Mouse (Mus musculus) neural tube, embryonic 14.5 days (tissue): ENCODE results near the gene Inka2. TPM values are rescaled to one million over a fixed set of nuclear protein-coding genes. Genes with fewer than 3 reads are reported as not detected.
A peak's percentile ranks its signal among the peaks of the same experiment; 100 is the strongest.

Experiments used
- ATAC-seq: fragments of 200-750 bp; cut with Nextera tagmentation; 2 replicates; pipeline ENCODE4 v1.8.0; 2017; ENCODE audit warnings: low read depth, mild to moderate bottlenecking, moderate TSS enrichment, moderate library complexity
- H3K27ac ChIP-seq: fragments of 300-500 bp; sonication (generic); 2 replicates; pipeline ENCODE4 v1.5.1; 2014; ENCODE audit warnings: low read depth, mild to moderate bottlenecking, control low read depth, low read length, moderate library complexity, mixed read lengths
- H3K27me3 ChIP-seq: fragments of 300-500 bp; sonication (generic); 2 replicates; pipeline ENCODE4 v1.6.1; 2014; ENCODE audit warnings: low read length; ENCODE audit not compliant: control insufficient read depth, insufficient read depth
- H3K36me3 ChIP-seq: fragments of 300-500 bp; sonication (generic); 2 replicates; pipeline ENCODE4 v1.6.1; 2014; ENCODE audit warnings: low read length, mixed read lengths; ENCODE audit not compliant: control insufficient read depth, insufficient read depth
- H3K4me1 ChIP-seq: fragments of 300-500 bp; sonication (generic); 2 replicates; pipeline ENCODE4 v1.6.1; 2014; ENCODE audit warnings: low read length; ENCODE audit not compliant: control insufficient read depth, insufficient read depth
- H3K4me2 ChIP-seq: fragments of 300-500 bp; sonication (generic); 2 replicates; pipeline ENCODE4 v1.6.1; 2014; ENCODE audit warnings: mild to moderate bottlenecking, low read depth, low read length, control low read depth
- H3K4me3 ChIP-seq: fragments of 300-500 bp; sonication (generic); 2 replicates; pipeline ENCODE4 v1.5.1; 2014; ENCODE audit warnings: low read depth, low read length, control low read depth, mixed read lengths
- H3K9ac ChIP-seq: fragments of 300-500 bp; sonication (generic); replicated peaks from 2 replicates; pipeline ENCODE4 v1.6.1; 2014; ENCODE audit warnings: low read depth, mild to moderate bottlenecking, control low read depth, low read length, mixed read lengths
- H3K9me3 ChIP-seq: fragments of 300-500 bp; sonication (generic); 2 replicates; pipeline ENCODE4 v1.6.1; 2016; ENCODE audit warnings: low read length; ENCODE audit not compliant: control insufficient read depth
- WGBS: fragments of 180-500 bp; shearing (Covaris S2); extraction: QIAGEN DNeasy Blood & Tissue Kit; methylation state at CpG from one replicate; pipeline ENCODE4 v1.1.7; 2014; 5-methylcytosine and 5-hydroxymethylcytosine counted together
- polyA plus RNA-seq: library from polyadenylated mRNA; unstranded; fragments of >200 nt; fragmentation: Nextera tagmentation; extraction: Ambion mirVana; gene quantifications from 2 replicates; pipeline ENCODE4 v1.2.1, GENCODE M21; 2014

The Inka2 gene
- 3.1 and 3.6 TPM in 2 replicates for polyA plus RNA-seq

DNA sequence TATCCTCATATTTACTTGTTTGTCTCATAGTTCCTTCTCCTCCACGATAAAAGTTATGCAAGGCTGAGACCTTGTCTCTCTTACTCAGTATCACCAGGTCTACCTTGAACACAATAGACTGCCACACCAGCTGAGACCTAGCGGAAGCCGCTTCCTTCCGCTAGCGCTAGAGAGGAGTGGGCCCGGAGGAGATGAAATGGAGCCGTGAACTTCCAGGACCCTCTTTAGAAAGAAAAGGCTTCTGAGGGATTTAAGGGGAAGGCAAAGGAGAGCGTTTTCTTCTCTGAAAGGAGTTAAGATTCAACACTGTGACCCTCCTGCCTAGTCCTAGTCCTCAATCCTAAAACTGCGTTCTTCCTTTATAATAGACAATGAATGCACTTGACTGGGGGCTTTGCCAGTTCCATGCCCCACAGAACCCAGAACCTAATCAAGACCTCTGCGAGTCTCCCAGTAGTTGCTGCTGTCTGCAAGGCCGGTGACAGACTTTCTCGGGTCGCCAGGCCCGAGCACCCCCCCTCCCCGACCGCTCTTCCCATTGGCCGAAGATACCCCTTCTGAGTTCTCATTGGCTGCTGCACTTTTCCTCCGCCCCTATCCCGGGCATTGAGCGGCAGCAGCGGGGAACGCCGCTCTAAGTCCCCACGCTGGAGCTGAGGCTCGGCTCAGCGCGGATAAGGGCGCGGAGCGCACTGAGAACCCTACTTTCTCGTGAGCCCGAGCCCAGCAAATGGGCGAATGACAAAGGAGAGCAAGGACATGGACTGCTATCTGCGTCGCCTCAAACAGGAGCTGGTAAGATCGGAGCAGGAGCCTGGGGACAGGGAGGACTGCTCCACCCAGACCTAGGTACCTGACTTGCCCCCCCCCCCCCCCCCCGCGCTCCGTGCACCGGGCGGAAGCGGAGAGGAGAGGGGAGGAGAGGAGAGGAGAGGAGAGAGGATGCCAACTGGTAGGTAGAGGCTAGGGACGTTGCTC lies at the start of gene Inka2:
Gene Inka2 (plus strand): TSS at position 569 of the 978 bp plus-strand sequence.
- peak within 1 kb of the TSS; percentile 37 for H3K4me3 ChIP-seq
- peak within 1 kb of the TSS; percentile 52 for H3K9ac ChIP-seq
- H3K27me3 ChIP-seq, result 0 out of 2 replicates have a peak, but pooled peaks cover 2% of the 10 kb centered on the region
- no peak within 1 kb of the TSS for H3K27ac ChIP-seq
- H3K4me1 ChIP-seq, result peaks cover 6% of the 10 kb centered on the region; the same call in 1 of the 2 replicates
- peak within 1 kb of the TSS; percentile 92 for H3K4me2 ChIP-seq
- no peaks in the 10 kb centered on the region for H3K36me3 ChIP-seq
- WGBS, result 3% methylated on average over 38 of the region's 43 CpGs
- ATAC-seq, result peak; percentile 97
- no peaks in the 10 kb centered on the region for H3K9me3 ChIP-seq

GRCm38 (mm10) chr3:105655031-105655585 lies 49.3 kb upstream of the Inka2 start:
- Histone ChIP-seq H3K27me3 (no peaks in the 10 kb centered on the region), H3K4me3 (no peak overlapping the region), H3K27ac (no peak overlapping the region), H3K4me1 (no peaks in the 10 kb centered on the region), H3K9me3 (no peaks in the 10 kb centered on the region), H3K36me3 (no peaks in the 10 kb centered on the region), H3K9ac (no peak overlapping the region), H3K4me2 (no peak overlapping the region)
- 89% methylated on average over 11 of the region's 11 CpGs for WGBS
- ATAC-seq, result no peak

DNA sequence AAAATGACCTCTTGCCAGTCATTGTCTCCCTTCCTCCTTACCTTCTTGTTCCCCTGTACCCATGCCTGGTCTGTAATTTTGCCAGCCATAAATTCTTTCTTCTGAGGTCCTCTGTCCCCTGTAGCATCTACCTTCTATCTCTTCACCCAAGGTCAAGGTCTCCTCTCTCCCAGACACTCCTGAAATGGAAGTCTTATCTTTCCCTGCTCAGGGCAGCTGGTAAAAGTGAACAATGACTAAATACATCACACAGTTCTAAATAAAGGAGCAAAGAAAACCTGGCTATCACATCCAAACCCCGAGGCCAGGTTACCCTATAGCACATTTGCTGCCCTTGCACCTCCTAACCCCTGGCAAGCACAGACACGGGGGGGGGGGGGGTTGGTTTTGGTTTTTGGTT lies 43.9 kb upstream of the Inka2 start:
- Histone ChIP-seq H3K27me3 (no peaks in the 10 kb centered on the region), H3K9me3 (no peaks in the 10 kb centered on the region), H3K4me2 (no peak overlapping the region), H3K4me1 (no peaks in the 10 kb centered on the region), H3K27ac (no peak overlapping the region), H3K4me3 (no peak overlapping the region), H3K36me3 (no peaks in the 10 kb centered on the region), H3K9ac (no peak overlapping the region)
- WGBS, result 78% methylated on average over 2 of the region's 2 CpGs
- no peak for ATAC-seq

DNA sequence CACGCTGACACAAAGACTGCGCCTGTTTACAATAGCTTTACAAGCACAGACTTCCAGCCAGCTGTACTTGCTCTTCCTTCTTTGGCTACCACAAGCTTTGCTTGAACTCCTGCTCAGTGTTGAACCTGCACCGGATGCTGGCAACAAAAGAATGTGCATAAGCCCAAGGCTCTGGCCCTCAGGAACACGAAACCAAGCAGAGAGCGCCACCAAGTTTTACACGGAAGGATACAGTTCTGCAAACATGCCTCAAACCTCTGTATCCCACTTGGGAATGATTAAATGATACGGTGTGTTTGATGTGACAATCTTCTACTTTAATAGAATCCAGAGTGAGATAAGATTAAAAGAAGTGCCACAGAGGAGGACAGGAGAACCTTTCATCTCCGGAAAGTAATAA lies 41.4 kb upstream of the Inka2 start:
- H3K36me3 ChIP-seq, result no peaks in the 10 kb centered on the region
- H3K4me1 ChIP-seq, result no peaks in the 10 kb centered on the region
- H3K4me3 ChIP-seq, result no peak overlapping the region
- no peaks in the 10 kb centered on the region for H3K9me3 ChIP-seq
- H3K9ac ChIP-seq, result no peak overlapping the region
- no peak overlapping the region for H3K4me2 ChIP-seq
- H3K27me3 ChIP-seq, result no peaks in the 10 kb centered on the region
- ATAC-seq, result no peak
- H3K27ac ChIP-seq, result no peak overlapping the region
- 85% methylated on average over 8 of the region's 8 CpGs for WGBS

- no peak for ATAC-seq
- 90% methylated on average over 9 of the region's 9 CpGs for WGBS
- H3K27ac ChIP-seq, result no peak overlapping the region
- H3K27me3 ChIP-seq, result no peaks in the 10 kb centered on the region
- H3K4me2 ChIP-seq, result no peak overlapping the region
- H3K4me3 ChIP-seq, result no peak overlapping the region
- H3K4me1 ChIP-seq, result no peaks in the 10 kb centered on the region
- H3K9me3 ChIP-seq, result no peaks in the 10 kb centered on the region
- no peak overlapping the region for H3K9ac ChIP-seq
- no peaks in the 10 kb centered on the region for H3K36me3 ChIP-seq
Measured at GRCm38 (mm10) chr3:105665105-105665765, 39.2 kb upstream of the Inka2 start.

DNA sequence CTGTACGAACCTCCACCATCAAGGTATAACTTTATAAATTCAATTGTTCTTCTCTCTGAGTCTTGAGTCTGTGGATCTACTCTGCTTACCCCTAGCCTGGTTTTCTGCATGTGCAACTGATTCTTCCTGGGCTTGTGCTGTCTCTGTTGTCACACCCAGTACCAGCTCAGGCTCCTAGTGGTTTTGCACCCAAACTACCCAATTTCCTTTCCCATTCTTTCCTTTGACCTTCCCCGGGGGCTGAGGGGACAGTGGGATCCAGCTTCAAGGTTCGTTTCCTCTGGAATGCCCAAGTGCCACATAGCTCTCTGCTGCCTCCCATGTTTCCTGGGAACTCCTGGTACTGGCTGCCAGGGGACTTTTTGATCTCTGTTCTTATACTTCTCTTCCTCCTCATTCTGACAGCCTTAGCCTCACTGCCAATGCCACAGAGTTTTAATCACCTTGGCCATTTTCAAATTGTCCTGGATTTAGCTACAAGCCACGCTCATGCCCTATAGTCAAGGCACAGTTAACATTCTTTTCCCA lies 37.3 kb upstream of the Inka2 start:
- H3K9ac ChIP-seq, result no peak overlapping the region
- H3K36me3 ChIP-seq, result no peaks in the 10 kb centered on the region
- no peak overlapping the region for H3K4me3 ChIP-seq
- H3K9me3 ChIP-seq, result no peaks in the 10 kb centered on the region
- H3K4me2 ChIP-seq, result no peak overlapping the region
- 68% methylated on average over 4 of the region's 4 CpGs for WGBS
- H3K4me1 ChIP-seq, result no peaks in the 10 kb centered on the region
- H3K27me3 ChIP-seq, result no peaks in the 10 kb centered on the region
- no peak for ATAC-seq
- H3K27ac ChIP-seq, result no peak overlapping the region

- no peaks in the 10 kb centered on the region for H3K9me3 ChIP-seq
- whole genome bisulfite sequencing, result 55% methylated on average over 9 of the region's 9 CpGs
- ATAC-seq, result no peak
- H3K9ac ChIP-seq, result no peak overlapping the region
- H3K4me2 ChIP-seq, result no peak overlapping the region
- no peak overlapping the region for H3K27ac ChIP-seq
- H3K27me3 ChIP-seq, result no peaks in the 10 kb centered on the region
- H3K4me3 ChIP-seq, result no peak overlapping the region
- no peaks in the 10 kb centered on the region for H3K4me1 ChIP-seq
- no peaks in the 10 kb centered on the region for H3K36me3 ChIP-seq
Measured at GRCm38 (mm10) chr3:105668161-105668560, 36.2 kb upstream of the Inka2 start.

DNA sequence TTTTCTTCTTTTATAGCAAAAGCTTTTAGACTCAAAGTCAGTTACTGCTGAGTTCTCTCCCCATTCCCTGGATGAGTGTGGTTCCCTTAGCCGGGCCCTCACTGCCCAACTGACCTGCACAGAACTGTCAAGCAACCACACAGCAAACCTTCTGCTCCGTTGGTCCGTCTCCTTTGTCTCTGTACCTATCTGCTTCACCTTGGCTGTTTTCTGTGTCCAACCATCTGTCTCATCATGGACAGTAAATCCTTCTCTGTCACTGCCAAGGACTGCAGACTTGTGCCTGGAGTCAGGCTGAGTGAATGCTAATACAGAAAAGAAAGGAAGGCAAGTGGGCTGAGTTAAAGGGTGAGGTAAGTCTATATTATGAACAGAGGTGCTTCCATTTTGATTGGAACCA lies 34.6 kb upstream of the Inka2 start:
- Histone ChIP-seq H3K27ac (no peak overlapping the region), H3K4me2 (no peak overlapping the region), H3K36me3 (no peaks in the 10 kb centered on the region), H3K4me3 (no peak overlapping the region), H3K9ac (no peak overlapping the region), H3K9me3 (no peaks in the 10 kb centered on the region), H3K27me3 (no peaks in the 10 kb centered on the region), H3K4me1 (no peaks in the 10 kb centered on the region)
- ATAC-seq, result no peak
- 80% methylated on average over 3 of the region's 3 CpGs for WGBS
